Mouse (Mus musculus) midbrain, embryonic 11.5 days (tissue): Measurements from ENCODE around the gene Ahsa2. TPM values are rescaled to one million over a fixed set of nuclear protein-coding genes. Genes with fewer than 3 reads are reported as not detected.
"Not testable (repeated sequence)": the region's sequence is repeated elsewhere in the genome, so short reads cannot be mapped to it uniquely, and the experiment has no call there.

Experiments
- ATAC-seq: fragments of 200-750 bp; cut with Nextera tagmentation; 2 replicates; pipeline ENCODE4 v1.8.0; 2017; ENCODE audit warnings: moderate TSS enrichment, moderate library complexity; ENCODE audit not compliant: low FRiP score
- DNase-seq: peaks from one replicate; pipeline ENCODE4 v3.0.0; 2015; ENCODE audit warnings: low spot score; ENCODE audit errors: missing footprints
- H3K27ac ChIP-seq: fragments of 300-500 bp; sonication (generic); 2 replicates; pipeline ENCODE4 v1.5.1; 2014; ENCODE audit warnings: low read depth, low read length
- H3K27me3 ChIP-seq: fragments of 300-500 bp; sonication (generic); 2 replicates; pipeline ENCODE4 v1.6.1; 2014; ENCODE audit warnings: mild to moderate bottlenecking, low read length, moderate library complexity, mixed read lengths; ENCODE audit not compliant: control insufficient read depth, insufficient read depth
- H3K36me3 ChIP-seq: fragments of 300-500 bp; sonication (generic); 2 replicates; pipeline ENCODE4 v1.6.1; 2014; ENCODE audit warnings: mild to moderate bottlenecking, low read length, moderate library complexity, mixed read lengths; ENCODE audit not compliant: control insufficient read depth, insufficient read depth
- H3K4me1 ChIP-seq: fragments of 300-500 bp; sonication (generic); 2 replicates; pipeline ENCODE4 v1.6.1; 2014; ENCODE audit warnings: low read length; ENCODE audit not compliant: control insufficient read depth, insufficient read depth
- H3K4me2 ChIP-seq: fragments of 300-500 bp; sonication (generic); 2 replicates; pipeline ENCODE4 v1.6.1; 2014; ENCODE audit warnings: mild to moderate bottlenecking, moderate library complexity
- H3K4me3 ChIP-seq: fragments of 300-500 bp; sonication (generic); 2 replicates; pipeline ENCODE4 v1.5.1; 2014; ENCODE audit warnings: low read depth, low read length
- H3K9ac ChIP-seq: fragments of 300-500 bp; sonication (generic); 2 replicates; pipeline ENCODE4 v1.6.1; 2014; ENCODE audit warnings: low read length
- H3K9me3 ChIP-seq: fragments of 300-500 bp; sonication (generic); 2 replicates; pipeline ENCODE4 v1.6.1; 2016; ENCODE audit warnings: low read length; ENCODE audit not compliant: control insufficient read depth
- WGBS: fragments of 180-500 bp; shearing (Covaris S2); extraction: QIAGEN DNeasy Blood & Tissue Kit; methylation state at CpG from one replicate; pipeline ENCODE4 v1.1.7; 2014; 5-methylcytosine and 5-hydroxymethylcytosine counted together
- polyA plus RNA-seq: library from polyadenylated mRNA; unstranded; fragments of >200 nt; fragmentation: Nextera tagmentation; extraction: Ambion mirVana; gene quantifications from 2 replicates; pipeline ENCODE4 v1.2.1, GENCODE M21; 2014

Ahsa2 gene
- polyA plus RNA-seq, result 171 and 184 TPM in 2 replicates

- peaks cover 21% of the 10 kb centered on the region for H3K4me1 ChIP-seq
- H3K9me3 ChIP-seq, result no peaks in the 10 kb centered on the region
- DNase-seq (peak; percentile 100), ATAC-seq (peak; percentile 94)
- H3K9ac ChIP-seq, result peak within 1 kb of the TSS; percentile 91
- H3K4me3 ChIP-seq, result peak within 1 kb of the TSS; percentile 79
- H3K36me3 ChIP-seq, result peaks cover 14% of the 10 kb centered on the region
- no peaks in the 10 kb centered on the region for H3K27me3 ChIP-seq
- peak within 1 kb of the TSS; percentile 94 for H3K27ac ChIP-seq
- peak within 1 kb of the TSS; percentile 74 for H3K4me2 ChIP-seq
- WGBS, result under 1% methylated on average over 59 of the region's 66 CpGs
Observed at GRCm38 (mm10) chr11:23497718-23498509, at the start of gene Ahsa2. Ahsa2 (minus strand) TSS chr11:23498030.

GRCm38 (mm10) chr11:23537446-23537845, 39.6 kb upstream of the Ahsa2 start:
- no peak overlapping the region for H3K4me3 ChIP-seq
- H3K27ac ChIP-seq, result no peak overlapping the region
- ATAC-seq, result no peak
- no peaks in the 10 kb centered on the region for H3K4me1 ChIP-seq
- no peak overlapping the region for H3K4me2 ChIP-seq
- H3K9ac ChIP-seq, result no peak overlapping the region
- no peaks in the 10 kb centered on the region for H3K36me3 ChIP-seq
- no peaks in the 10 kb centered on the region for H3K27me3 ChIP-seq
- DNase-seq, result no peak
- no peaks in the 10 kb centered on the region for H3K9me3 ChIP-seq
- WGBS, result 90% methylated on average over 2 of the region's 2 CpGs

- H3K4me1 ChIP-seq, result no peaks in the 10 kb centered on the region
- WGBS, result 32% methylated on average over 5 of the region's 5 CpGs
- H3K9me3 ChIP-seq, result no peaks in the 10 kb centered on the region
- ATAC-seq, result no peak
- H3K27ac ChIP-seq, result no peak within 1 kb of the TSS
- H3K4me2 ChIP-seq, result no peak within 1 kb of the TSS
- H3K9ac ChIP-seq, result no peak within 1 kb of the TSS
- no peaks in the 10 kb centered on the region for H3K27me3 ChIP-seq
- H3K4me3 ChIP-seq, result no peak within 1 kb of the TSS
- H3K36me3 ChIP-seq, result no peaks in the 10 kb centered on the region
- no peak for DNase-seq
Observed at GRCm38 (mm10) chr11:23520473-23521205, 22.8 kb upstream of the Ahsa2 start, which contains the start of gene 1700093K21Rik. 1700093K21Rik (minus strand) TSS chr11:23521155.

GRCm38 (mm10) chr11:23518981-23519380, 21.2 kb upstream of the Ahsa2 start:
- Histone ChIP-seq H3K4me2 (no peak overlapping the region), H3K27ac (no peak overlapping the region), H3K36me3 (no peaks in the 10 kb centered on the region), H3K4me3 (no peak overlapping the region), H3K4me1 (no peaks in the 10 kb centered on the region), H3K27me3 (no peaks in the 10 kb centered on the region), H3K9me3 (no peaks in the 10 kb centered on the region), H3K9ac (no peak overlapping the region)
- 79% methylated on average over 3 of the region's 3 CpGs for WGBS
- ATAC-seq (no peak), DNase-seq (peak; percentile 78)

GRCm38 (mm10) chr11:23515315-23515714, 17.5 kb upstream of the Ahsa2 start:
- 78% methylated on average over 2 of the region's 2 CpGs for WGBS
- 0 out of 2 replicates have a peak, but pooled peaks cover 2% of the 10 kb centered on the region for H3K4me1 ChIP-seq
- DNase-seq (peak; percentile 64), ATAC-seq (no peak)
- H3K36me3 ChIP-seq, result no peaks in the 10 kb centered on the region
- no peaks in the 10 kb centered on the region for H3K27me3 ChIP-seq
- H3K9ac ChIP-seq, result no peak overlapping the region
- H3K4me3 ChIP-seq, result no peak overlapping the region
- no peaks in the 10 kb centered on the region for H3K9me3 ChIP-seq
- H3K4me2 ChIP-seq, result no peak overlapping the region
- H3K27ac ChIP-seq, result no peak overlapping the region

- H3K36me3 ChIP-seq, H3K4me2 ChIP-seq, ATAC-seq, H3K27me3 ChIP-seq, H3K9me3 ChIP-seq, H3K4me1 ChIP-seq, H3K4me3 ChIP-seq, DNase-seq, H3K9ac ChIP-seq, H3K27ac ChIP-seq: not testable (repeated sequence)
- 80% methylated on average over 4 of the region's 4 CpGs for WGBS
Observed at GRCm38 (mm10) chr11:23514785-23515184, 17.0 kb upstream of the Ahsa2 start.

GRCm38 (mm10) chr11:23504801-23505200, 7.0 kb upstream of the Ahsa2 start:
- H3K4me2 ChIP-seq, H3K27me3 ChIP-seq, H3K36me3 ChIP-seq, DNase-seq, H3K27ac ChIP-seq, H3K4me1 ChIP-seq, H3K4me3 ChIP-seq, H3K9me3 ChIP-seq, ATAC-seq, H3K9ac ChIP-seq: not testable (repeated sequence)
- 93% methylated on average over 5 of the region's 5 CpGs for WGBS

GRCm38 (mm10) chr11:23498609-23499008, 779 bp upstream of the Ahsa2 start:
- peaks cover 21% of the 10 kb centered on the region for H3K4me1 ChIP-seq
- H3K4me3 ChIP-seq, result peak overlapping the region; percentile 79; the same call in 1 of the 2 replicates
- ATAC-seq, result no peak
- H3K4me2 ChIP-seq, result peak overlapping the region; percentile 35
- H3K27ac ChIP-seq, result peak overlapping the region; percentile 52
- H3K9ac ChIP-seq, result peak overlapping the region; percentile 32
- H3K36me3 ChIP-seq, result peaks cover 7% of the 10 kb centered on the region; the same call in 1 of the 2 replicates
- WGBS, result 59% methylated on average over 5 of the region's 5 CpGs
- no peaks in the 10 kb centered on the region for H3K27me3 ChIP-seq
- DNase-seq, result peak; percentile 92
- H3K9me3 ChIP-seq, result no peaks in the 10 kb centered on the region

GRCm38 (mm10) chr11:23497335-23497717, 504 bp downstream of the Ahsa2 start:
- Histone ChIP-seq H3K36me3 (peaks cover 19% of the 10 kb centered on the region), H3K9ac (peak overlapping the region; percentile 91), H3K4me2 (peak overlapping the region; percentile 74), H3K9me3 (no peaks in the 10 kb centered on the region), H3K27ac (peak overlapping the region; percentile 94), H3K27me3 (no peaks in the 10 kb centered on the region), H3K4me3 (peak overlapping the region; percentile 79), H3K4me1 (peaks cover 21% of the 10 kb centered on the region)
- DNase-seq (peak; percentile 97), ATAC-seq (peak; percentile 85)
- 0% methylated on average over 21 of the region's 22 CpGs for WGBS
